21 mouse cellular contexts compared by ENCODE assay signal in the genomic region with DNA sequence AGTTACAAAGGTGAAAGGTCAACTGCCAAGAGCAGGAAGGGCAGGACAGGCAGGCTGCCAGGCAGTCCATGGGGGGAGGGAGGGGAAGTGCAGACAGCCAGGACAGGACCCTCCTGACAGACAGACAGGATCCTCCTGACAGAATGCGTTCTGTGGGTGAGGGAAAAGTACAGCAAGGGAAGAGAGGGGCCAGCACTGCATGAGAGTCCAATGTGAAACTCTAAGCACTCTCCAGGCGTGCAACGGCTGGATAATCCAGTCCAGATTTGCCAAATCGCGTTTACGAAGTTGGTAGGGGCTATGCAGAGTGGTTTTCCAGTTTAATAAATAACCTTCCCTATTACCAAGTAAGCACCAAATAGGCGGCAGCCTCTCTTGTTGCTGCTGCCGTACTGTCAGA. TPM values are rescaled to one million over a fixed set of nuclear protein-coding genes. Genes with fewer than 3 reads are reported as not detected.
DNase-seq lines count a peak whose midpoint lies in the region; ATAC-seq lines count a peak whose summit lies in the region.
"Had no signal": no experiment of that assay in that cellular context is flagged by ENCODE, and none has a peak within 500 bp of the region (broad histone marks: within the 10 kb centered on the region; RNA-seq: fewer than 3 reads in every experiment).

No protein-coding gene starts in this region.

- WGBS in liver, embryonic 12.5 days (ENCODE audit: insufficient replicate concordance) = 81% methylated on average over 8 of the region's 8 CpGs
- WGBS in liver, embryonic 11.5 days = 83% methylated on average over 8 of the region's 8 CpGs
- 71% methylated on average over 8 of the region's 8 CpGs for WGBS in kidney, embryonic 15.5 days

- H3K4me3 ChIP-seq in liver, embryonic 12.5 days = no peak overlapping the region
- no peak overlapping the region for H3K4me3 ChIP-seq in liver, embryonic 11.5 days (ENCODE audit: low read depth, low read length)
- H3K4me3 ChIP-seq in kidney, embryonic 15.5 days (replicated peaks) = no peak overlapping the region
- H3K4me3 ChIP-seq: limb, embryonic 13.5 days; lung, embryonic 15.5 days; neural tube, embryonic 15.5 days had no signal

- H3K9me3 ChIP-seq in liver, embryonic 12.5 days (replicated peaks) = no peaks in the 10 kb centered on the region
- H3K9me3 ChIP-seq in liver, embryonic 11.5 days (ENCODE audit: control insufficient read depth, low read length) = no peaks in the 10 kb centered on the region
- H3K9me3 ChIP-seq in kidney, embryonic 15.5 days (replicated peaks) = no peaks in the 10 kb centered on the region
- H3K9me3 ChIP-seq: limb, embryonic 13.5 days; lung, embryonic 15.5 days; neural tube, embryonic 15.5 days had no signal

- H3K27ac ChIP-seq in liver, embryonic 12.5 days = no peak overlapping the region
- no peak overlapping the region for H3K27ac ChIP-seq in liver, embryonic 11.5 days (ENCODE audit: low read depth, low read length)
- peak overlapping the region; percentile 56; the same call in 1 of the 2 replicates for H3K27ac ChIP-seq in kidney, embryonic 15.5 days
- H3K27ac ChIP-seq: hindbrain, embryonic 14.5 days; limb, embryonic 13.5 days; lung, embryonic 15.5 days; neural tube, embryonic 15.5 days had no signal

- H3K9ac ChIP-seq in liver, embryonic 12.5 days = no peak overlapping the region
- no peak overlapping the region for H3K9ac ChIP-seq in liver, embryonic 11.5 days (ENCODE audit: low read depth, low read length)
- H3K9ac ChIP-seq in kidney, embryonic 15.5 days = no peak overlapping the region
- H3K9ac ChIP-seq: hindbrain, embryonic 14.5 days; limb, embryonic 13.5 days; lung, embryonic 15.5 days; neural tube, embryonic 15.5 days had no signal

- 0 out of 2 replicates have a peak overlapping the region, but pooled peaks have one; percentile 4 for H3K4me2 ChIP-seq in liver, embryonic 12.5 days
- H3K4me2 ChIP-seq in liver, embryonic 11.5 days = no peak overlapping the region
- H3K4me2 ChIP-seq in kidney, embryonic 15.5 days = peak overlapping the region; percentile 23; the same call in 1 of the 2 replicates
- H3K4me2 ChIP-seq: heart, embryonic 11.5 days; hindbrain, embryonic 14.5 days; limb, embryonic 13.5 days; lung, embryonic 15.5 days; neural tube, embryonic 15.5 days had no signal

- peak; percentile 21; the same call in 1 of the 2 replicates for ATAC-seq in liver, embryonic 12.5 days
- no peak for ATAC-seq in liver, embryonic 11.5 days (replicated peaks; ENCODE audit: low FRiP score)
- peak; percentile 68; the same call in 1 of the 2 replicates for ATAC-seq in kidney, embryonic 15.5 days (replicated peaks; ENCODE audit: low FRiP score)
- ATAC-seq: forebrain, embryonic 14.5 days; midbrain, embryonic 16.5 days had no signal

- peaks cover 19% of the 10 kb centered on the region; the same call in 1 of the 2 replicates for H3K4me1 ChIP-seq in liver, embryonic 12.5 days
- H3K4me1 ChIP-seq in liver, embryonic 11.5 days (replicated peaks; ENCODE audit: control insufficient read depth, insufficient read depth, low read length) = no peaks in the 10 kb centered on the region; the same call in 1 of the 2 replicates
- H3K4me1 ChIP-seq in kidney, embryonic 15.5 days = peaks cover 12% of the 10 kb centered on the region; the same call in 1 of the 2 replicates
- H3K4me1 ChIP-seq: limb, embryonic 13.5 days; lung, embryonic 15.5 days; neural tube, embryonic 15.5 days had no signal

- peaks cover 94% of the 10 kb centered on the region for H3K36me3 ChIP-seq in liver, embryonic 12.5 days
- H3K36me3 ChIP-seq in liver, embryonic 11.5 days (ENCODE audit: control insufficient read depth, insufficient read depth, low read length) = peaks cover 44% of the 10 kb centered on the region
- peaks cover 87% of the 10 kb centered on the region for H3K36me3 ChIP-seq in kidney, embryonic 15.5 days

- H3K27me3 ChIP-seq in liver, embryonic 12.5 days (replicated peaks) = no peaks in the 10 kb centered on the region
- H3K27me3 ChIP-seq in liver, embryonic 11.5 days (replicated peaks; ENCODE audit: control insufficient read depth, insufficient read depth, low read length) = no peaks in the 10 kb centered on the region
- H3K27me3 ChIP-seq in kidney, embryonic 15.5 days = no peaks in the 10 kb centered on the region
- H3K27me3 ChIP-seq: limb, embryonic 13.5 days; lung, embryonic 15.5 days; neural tube, embryonic 15.5 days had no signal

- no peak for DNase-seq in liver, embryonic 11.5 days (ENCODE audit: low spot score)
- DNase-seq in kidney, postnatal 4 days = peak; percentile 28 to 49
- no peak for DNase-seq in gastrocnemius, postnatal 4 days (ENCODE audit: low spot score in 2 of 2)
- no peak for DNase-seq in urinary bladder, postnatal 10 days (ENCODE audit: low spot score)
- no peak for DNase-seq in T-cell, adult 2 months (ENCODE audit: low spot score)
- DNase-seq: B cell, adult 2 months; cerebellum, adult 2 months; heart, postnatal 14 days; layer of hippocampus, postnatal 36 days; right cerebral cortex, postnatal 14 days; thymus, postnatal 36 days had no signal

RNA-seq across cellular contexts. Expression of a gene that starts 23.6 kb away (rescaled TPM):
- polyA plus RNA-seq in liver, embryonic 12.5 days (2016; fragmentation: Nextera tagmentation; extraction: Ambion mirVana) = 19.5 and 20.0 TPM in 2 replicates
- 35.5 and 41.4 TPM in 2 replicates for polyA plus RNA-seq in liver, embryonic 11.5 days (2014; fragmentation: Nextera tagmentation; extraction: Ambion mirVana)
- polyA plus RNA-seq in kidney, embryonic 15.5 days (2015; fragmentation: Nextera tagmentation; extraction: Ambion mirVana) = 29.5 and 33.8 TPM in 2 replicates
- total RNA-seq in gastrocnemius, postnatal 4 days (2021) = 10 to 100 TPM; 15.2 to 15.7 TPM

RNA-seq across cellular contexts. Expression of a gene that starts 49.1 kb away (rescaled TPM):
- polyA plus RNA-seq in liver, embryonic 12.5 days (2016; fragmentation: Nextera tagmentation; extraction: Ambion mirVana) = not detected in 2 replicates
- polyA plus RNA-seq in liver, embryonic 11.5 days (2014; fragmentation: Nextera tagmentation; extraction: Ambion mirVana) = not detected in 2 replicates
- polyA plus RNA-seq in kidney, embryonic 15.5 days (2015; fragmentation: Nextera tagmentation; extraction: Ambion mirVana) = 0.36 and 0.85 TPM in 2 replicates
- under 1 TPM; 0.74 to 0.86 TPM for total RNA-seq in gastrocnemius, postnatal 4 days (2021)
- polyA plus RNA-seq: embryonic facial prominence, embryonic 11.5 days; heart, embryonic 11.5 days had no signal

Comparison
In these comparisons a context has a peak if more than half of its experiments do, and no peak if none do; other contexts are left out.
1. DNase-seq: peak in kidney, postnatal 4 days (2 of 2); none in liver, embryonic 11.5 days (single experiment), gastrocnemius, postnatal 4 days (0 of 2), urinary bladder, postnatal 10 days (single experiment) and T-cell, adult 2 months (single experiment).